Mouse (Mus musculus): ENCODE data around the gene Fah. TPM values are rescaled to one million over a fixed set of nuclear protein-coding genes. Genes with fewer than 3 reads are reported as not detected.

Fah gene
- polyA plus RNA-seq, 1 experiment = 16.6 TPM

GRCm38 (mm10) chr7:84577034-84577433 is 29.5 kb downstream of the Fah start:
- 67% methylated on average over 2 of the region's 2 CpGs for WGBS
- Histone ChIP-seq H3K4me3 (replicated peaks; ENCODE audit: control insufficient read depth, low read depth, low read length) (no peak overlapping the region), H3K4me1 (ENCODE audit: control insufficient read depth, insufficient read depth, low read length) (no peaks in the 10 kb centered on the region), H3K27ac (ENCODE audit: control insufficient read depth, insufficient read depth, low read depth, low read length, poor library complexity) (no peak overlapping the region)
- TF ChIP-seq POLR2A (IDR thresholded peaks at IDR 0.05; ENCODE audit: borderline replicate concordance, control insufficient read depth, low read depth, low read length) (no peak), CTCF (IDR thresholded peaks at IDR 0.05; ENCODE audit: control insufficient read depth, insufficient read depth, low read length) (no peak)

- WGBS = 52% methylated on average over 6 of the region's 6 CpGs
- no peak for TF ChIP-seq POLR2A (IDR thresholded peaks at IDR 0.05; ENCODE audit: borderline replicate concordance, control insufficient read depth, low read depth, low read length)
- no peak for TF ChIP-seq CTCF (IDR thresholded peaks at IDR 0.05; ENCODE audit: control insufficient read depth, insufficient read depth, low read length)
- H3K4me3 ChIP-seq (replicated peaks; ENCODE audit: control insufficient read depth, low read depth, low read length) = no peak overlapping the region
- no peak overlapping the region for H3K27ac ChIP-seq (ENCODE audit: control insufficient read depth, insufficient read depth, low read depth, low read length, poor library complexity)
- no peaks in the 10 kb centered on the region for H3K4me1 ChIP-seq (ENCODE audit: control insufficient read depth, insufficient read depth, low read length)
These were observed 40.3 kb downstream of the Fah start for GRCm38 (mm10) chr7:84566200-84566599.

GRCm38 (mm10) chr7:84564236-84564635 is 42.3 kb downstream of the Fah start:
- TF ChIP-seq CTCF (IDR thresholded peaks at IDR 0.05; ENCODE audit: control insufficient read depth, insufficient read depth, low read length) = no peak
- TF ChIP-seq POLR2A (IDR thresholded peaks at IDR 0.05; ENCODE audit: borderline replicate concordance, control insufficient read depth, low read depth, low read length) = no peak
- WGBS = 69% methylated on average over 3 of the region's 3 CpGs
- Histone ChIP-seq H3K4me3 (replicated peaks; ENCODE audit: control insufficient read depth, low read depth, low read length) (no peak overlapping the region), H3K27ac (ENCODE audit: control insufficient read depth, insufficient read depth, low read depth, low read length, poor library complexity) (no peak overlapping the region), H3K4me1 (ENCODE audit: control insufficient read depth, insufficient read depth, low read length) (no peaks in the 10 kb centered on the region)

- no peaks in the 10 kb centered on the region for H3K4me1 ChIP-seq (ENCODE audit: control insufficient read depth, insufficient read depth, low read length)
- no peak overlapping the region for H3K27ac ChIP-seq (ENCODE audit: control insufficient read depth, insufficient read depth, low read depth, low read length, poor library complexity)
- TF ChIP-seq CTCF (IDR thresholded peaks at IDR 0.05; ENCODE audit: control insufficient read depth, insufficient read depth, low read length) (no peak), POLR2A (IDR thresholded peaks at IDR 0.05; ENCODE audit: borderline replicate concordance, control insufficient read depth, low read depth, low read length) (no peak)
- no peak overlapping the region for H3K4me3 ChIP-seq (replicated peaks; ENCODE audit: control insufficient read depth, low read depth, low read length)
- 94% methylated on average over 1 of the region's 1 CpGs for WGBS
These were observed 46.0 kb downstream of the Fah start for GRCm38 (mm10) chr7:84560500-84560899.

GRCm38 (mm10) chr7:84557332-84557731 is 49.2 kb downstream of the Fah start:
- no peak overlapping the region for H3K4me3 ChIP-seq (replicated peaks; ENCODE audit: control insufficient read depth, low read depth, low read length)
- H3K4me1 ChIP-seq (ENCODE audit: control insufficient read depth, insufficient read depth, low read length) = no peaks in the 10 kb centered on the region
- H3K27ac ChIP-seq (ENCODE audit: control insufficient read depth, insufficient read depth, low read depth, low read length, poor library complexity) = no peak overlapping the region
- WGBS = 76% methylated on average over 3 of the region's 3 CpGs
- TF ChIP-seq CTCF (IDR thresholded peaks at IDR 0.05; ENCODE audit: control insufficient read depth, insufficient read depth, low read length) = no peak
- no peak for TF ChIP-seq POLR2A (IDR thresholded peaks at IDR 0.05; ENCODE audit: borderline replicate concordance, control insufficient read depth, low read depth, low read length)

- TF ChIP-seq POLR2A (IDR thresholded peaks at IDR 0.05; ENCODE audit: borderline replicate concordance, control insufficient read depth, low read depth, low read length) (no peak), CTCF (IDR thresholded peaks at IDR 0.05; ENCODE audit: control insufficient read depth, insufficient read depth, low read length) (no peak)
- no peaks in the 10 kb centered on the region for H3K4me1 ChIP-seq (ENCODE audit: control insufficient read depth, insufficient read depth, low read length)
- H3K27ac ChIP-seq (ENCODE audit: control insufficient read depth, insufficient read depth, low read depth, low read length, poor library complexity) = no peak overlapping the region
- 62% methylated on average over 3 of the region's 3 CpGs for WGBS
- H3K4me3 ChIP-seq (replicated peaks; ENCODE audit: control insufficient read depth, low read depth, low read length) = no peak overlapping the region
These were observed 51.2 kb downstream of the Fah start for GRCm38 (mm10) chr7:84555294-84555693.

- Histone ChIP-seq H3K4me1 (ENCODE audit: control insufficient read depth, insufficient read depth, low read length) (no peaks in the 10 kb centered on the region), H3K27ac (ENCODE audit: control insufficient read depth, insufficient read depth, low read depth, low read length, poor library complexity) (no peak overlapping the region), H3K4me3 (replicated peaks; ENCODE audit: control insufficient read depth, low read depth, low read length) (no peak overlapping the region)
- no peak for TF ChIP-seq POLR2A (IDR thresholded peaks at IDR 0.05; ENCODE audit: borderline replicate concordance, control insufficient read depth, low read depth, low read length)
- TF ChIP-seq CTCF (IDR thresholded peaks at IDR 0.05; ENCODE audit: control insufficient read depth, insufficient read depth, low read length) = no peak
- 63% methylated on average over 2 of the region's 2 CpGs for WGBS
These were observed 55.0 kb downstream of the Fah start for GRCm38 (mm10) chr7:84551472-84551871.

- 32% methylated on average over 4 of the region's 4 CpGs for WGBS
These were observed 59.9 kb downstream of the Fah start for GRCm38 (mm10) chr7:84546667-84547066.

GRCm38 (mm10) chr7:84544946-84545345 is 61.6 kb downstream of the Fah start:
- no peaks in the 10 kb centered on the region for H3K4me1 ChIP-seq (ENCODE audit: control insufficient read depth, insufficient read depth, low read length)
- no peak for TF ChIP-seq POLR2A (IDR thresholded peaks at IDR 0.05; ENCODE audit: borderline replicate concordance, control insufficient read depth, low read depth, low read length)
- no peak for TF ChIP-seq CTCF (IDR thresholded peaks at IDR 0.05; ENCODE audit: control insufficient read depth, insufficient read depth, low read length)
- H3K27ac ChIP-seq (ENCODE audit: control insufficient read depth, insufficient read depth, low read depth, low read length, poor library complexity) = no peak overlapping the region
- H3K4me3 ChIP-seq (replicated peaks; ENCODE audit: control insufficient read depth, low read depth, low read length) = no peak overlapping the region
- 59% methylated on average over 4 of the region's 4 CpGs for WGBS

More at GRCm38 (mm10) chr7:84546667-84547066, 59.9 kb downstream of the Fah start:
- H3K27ac ChIP-seq (ENCODE audit: control insufficient read depth, insufficient read depth, low read depth, low read length, poor library complexity) = no peak overlapping the region
- no peaks in the 10 kb centered on the region for H3K4me1 ChIP-seq (ENCODE audit: control insufficient read depth, insufficient read depth, low read length)
- no peak overlapping the region for H3K4me3 ChIP-seq (replicated peaks; ENCODE audit: control insufficient read depth, low read depth, low read length)
- TF ChIP-seq POLR2A (IDR thresholded peaks at IDR 0.05; ENCODE audit: borderline replicate concordance, control insufficient read depth, low read depth, low read length) (no peak), CTCF (IDR thresholded peaks at IDR 0.05; ENCODE audit: control insufficient read depth, insufficient read depth, low read length) (no peak)

Other genes with a start within 250 kb of the Fah start
- 2.0 and 2.5 TPM in 2 replicates for gene Arnt2, start 196.5 kb downstream of the Fah start, polyA plus RNA-seq (2011; ENCODE audit: insufficient read depth, insufficient read length, low replicate concordance, missing spikeins)
- 2.3 TPM in 1 of 2 replicates, not detected in the other for gene Gm2115, start 77.8 kb downstream of the Fah start, polyA plus RNA-seq (2011; ENCODE audit: insufficient read depth, insufficient read length, low replicate concordance, missing spikeins)
- 87.1 and 89.4 TPM in 2 replicates for gene Zfand6, start 83.2 kb upstream of the Fah start, polyA plus RNA-seq (2011; ENCODE audit: insufficient read depth, insufficient read length, low replicate concordance, missing spikeins)
- not detected in 2 replicates for gene Olfr291, start 246.8 kb upstream of the Fah start, polyA plus RNA-seq (2011; ENCODE audit: insufficient read depth, insufficient read length, low replicate concordance, missing spikeins)